ENCODE assay signal across 8 mouse cellular contexts in the genomic region with DNA sequence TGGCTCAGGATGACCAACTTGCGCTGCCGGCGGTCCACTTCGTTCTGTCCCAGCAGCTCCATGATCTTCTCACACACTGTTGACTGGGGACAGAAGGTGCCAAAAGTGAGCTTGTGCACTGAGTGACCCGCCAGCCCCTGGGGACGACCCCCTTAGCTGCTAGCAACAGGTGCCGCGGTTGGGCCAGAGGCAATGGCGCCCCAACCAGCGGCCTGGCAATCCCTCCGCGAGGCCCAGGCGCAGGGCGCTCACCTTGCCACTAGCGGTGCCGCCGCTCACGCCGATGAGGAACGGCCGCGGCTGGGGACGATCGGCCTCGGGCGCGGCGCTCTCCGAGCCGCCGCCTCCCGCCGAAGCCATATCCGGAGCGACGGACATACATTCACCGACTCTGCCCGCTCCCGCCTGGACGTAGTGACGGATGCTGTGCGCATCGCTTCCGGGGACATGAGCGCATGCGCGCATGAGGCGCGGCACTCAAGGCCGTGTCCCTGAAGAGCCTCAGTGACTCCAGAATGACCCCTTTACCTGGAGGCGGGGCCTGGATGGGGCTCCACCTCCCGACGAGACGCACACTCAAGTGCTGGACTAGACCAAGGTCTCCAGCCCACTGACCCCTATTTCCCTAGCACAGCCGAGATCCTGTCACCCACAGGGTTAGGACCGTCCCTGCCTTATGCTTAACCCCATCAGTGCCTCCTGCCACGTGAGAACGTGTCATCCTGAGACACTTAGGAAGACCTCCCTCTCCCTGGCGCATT. TPM values are rescaled to one million over a fixed set of nuclear protein-coding genes. Genes with fewer than 3 reads are reported as not detected.
DNase-seq lines count a peak whose midpoint lies in the region; ATAC-seq and TF ChIP-seq lines count a peak whose summit lies in the region.

A gene (minus strand): TSS at position 503 of the 761 bp plus-strand sequence.

- peak within 1 kb of the TSS; percentile 20; the same call in 1 of the 2 replicates for H3K27ac ChIP-seq in cortical plate, adult 2 months (ENCODE audit: insufficient read depth, low read length)

- no peak for TF ChIP-seq CTCF in cortical plate, adult 2 months (IDR thresholded peaks at IDR 0.05; ENCODE audit: extremely low read depth, insufficient read depth, low read length)

- intact Hi-C loops in gastrocnemius, postnatal 14 days (cut with DNase I; ENCODE audit: low total_unique reads) = no loop called here
- intact Hi-C loops in left cerebral cortex, postnatal 10 days (cut with DNase I) = no loop called here

- peak; percentile 88 for TF ChIP-seq POLR2A in cortical plate, adult 2 months (IDR thresholded peaks at IDR 0.05; ENCODE audit: extremely low read depth, insufficient read depth, low read length)

- peak within 1 kb of the TSS; percentile 55 for H3K4me3 ChIP-seq in cortical plate, adult 2 months (ENCODE audit: insufficient read depth, low read length)

- H3K4me1 ChIP-seq in cortical plate, adult 2 months (ENCODE audit: control insufficient read depth, insufficient read depth, low read length) = no peaks in the 10 kb centered on the region; the same call in 1 of the 2 replicates

- ATAC-seq in activated CD4-positive, CD25-positive, alpha-beta regulatory T cell, adult 4 months = peak; percentile 93
- peak; percentile 95 for ATAC-seq in inflammation-experienced regulatory T-cells, adult 6 months
- ATAC-seq in megakaryocyte-erythroid progenitor cell, adult 5-6 weeks (replicated peaks; ENCODE audit: low FRiP score, low TSS enrichment, poor library complexity, severe bottlenecking) = peak; percentile 89

- peak; percentile 86 for DNase-seq in gastrocnemius, postnatal 14 days
- DNase-seq in left cerebral cortex, postnatal 10 days (ENCODE audit: extremely low spot score in 1 of 2, low spot score in 2 of 2) = peak; percentile 82 to 92
- DNase-seq in right cerebral cortex, postnatal 25 days = peak; percentile 89
- DNase-seq in urinary bladder, postnatal 4 days (ENCODE audit: low spot score in 2 of 2) = peak; percentile 82 to 87

RNA-seq across cellular contexts. Expression of the gene that starts here (rescaled TPM):
- 10 to 100 TPM; 30.4 to 34.4 TPM for polyA plus RNA-seq in activated CD4-positive, CD25-positive, alpha-beta regulatory T cell, adult 4 months (2017; shearing (Covaris generic))
- 60.1 and 65.2 TPM in 2 replicates for polyA plus RNA-seq in cortical plate, adult 2 months (2012; rRNA removed)
- total RNA-seq in gastrocnemius, postnatal 14 days (2021) = 10 to 100 TPM; 14.7 to 15.2 TPM
- polyA plus RNA-seq in inflammation-experienced regulatory T-cells, adult 6 months (2017; shearing (Covaris generic)) = 10 to 100 TPM; 33.2 to 37.9 (median 36.2) TPM
- 10 to 100 TPM; 65.2 to 74.9 TPM for total RNA-seq in left cerebral cortex, postnatal 10 days (2021)
- total RNA-seq in megakaryocyte-erythroid progenitor cell, adult 5-6 weeks (2014; fragmentation: Nextera tagmentation) = 47.2 and 72.7 TPM in 2 replicates
- total RNA-seq in megakaryocyte-erythroid progenitor cell, adult 5-6 weeks (2017) = 21.5 and 21.9 TPM in 2 replicates

Comparison
In these comparisons a context has a peak if more than half of its experiments do, and no peak if none do; other contexts are left out.
1. Peak in every context shown above with its lines: DNase-seq, ATAC-seq, H3K4me3 ChIP-seq and H3K27ac ChIP-seq.